Mouse (Mus musculus): ENCODE results near the gene Mgat4b.
A peak's percentile ranks its signal among the peaks of the same experiment; 100 is the strongest.

Mgat4b gene

DNA sequence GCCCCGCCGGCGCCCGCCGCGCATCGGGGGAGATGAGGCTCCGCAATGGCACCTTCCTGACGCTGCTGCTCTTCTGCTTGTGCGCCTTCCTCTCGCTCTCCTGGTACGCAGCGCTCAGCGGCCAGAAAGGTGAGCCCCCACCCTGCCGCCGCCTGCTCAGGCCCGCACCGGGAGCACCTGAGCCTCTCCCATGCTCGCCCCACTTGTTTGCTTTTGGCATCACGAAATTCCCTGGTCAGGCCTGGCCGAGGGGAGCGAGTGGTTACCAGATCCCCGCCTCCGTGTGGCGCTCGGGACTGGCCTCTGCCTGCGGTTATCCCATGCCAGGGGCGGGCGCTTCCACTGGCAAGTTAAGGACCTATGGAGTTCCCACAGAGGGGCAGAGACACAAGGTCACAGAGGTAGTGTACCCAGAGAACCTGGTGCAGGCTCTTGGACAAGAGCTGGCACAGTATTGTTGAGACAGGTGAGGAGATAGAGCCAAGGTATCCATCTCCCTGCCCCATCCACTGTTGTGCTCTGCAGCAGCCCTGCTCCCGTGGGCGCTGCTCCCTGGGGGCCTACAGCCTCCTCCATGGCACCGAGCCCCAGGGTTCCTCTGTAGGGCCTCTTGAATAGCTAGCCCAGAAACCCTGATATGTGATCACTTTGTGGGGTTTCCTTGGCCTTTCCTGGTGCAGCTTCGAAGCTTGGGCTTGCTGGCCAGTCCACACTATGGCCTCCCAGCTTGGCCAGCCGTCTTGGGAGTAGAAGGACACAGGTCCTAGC is 15.1 kb downstream of the Mgat4b start:
- no peak for DNase-seq (ENCODE audit: low read depth, low spot score)

DNA sequence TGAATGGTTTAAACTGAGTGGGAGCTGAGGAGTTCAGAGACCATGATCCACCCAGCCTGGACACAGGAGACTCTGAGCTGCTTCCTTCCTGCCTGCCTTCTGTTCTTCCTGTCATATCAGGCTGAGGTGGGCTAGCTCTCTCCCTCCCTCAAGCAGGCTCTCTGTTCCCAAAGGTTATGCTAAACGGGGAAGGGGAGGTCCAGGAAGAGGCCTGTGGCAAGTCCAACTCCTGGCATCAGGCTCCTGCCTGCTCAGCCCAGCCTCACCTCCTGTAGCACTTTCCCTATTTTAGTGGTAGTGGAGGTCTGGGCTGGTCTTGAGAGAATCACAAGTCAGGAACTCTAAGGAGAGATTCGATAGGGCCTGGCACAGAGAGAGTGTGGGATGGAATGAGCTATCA is 15.7 kb downstream of the Mgat4b start:
- DNase-seq (ENCODE audit: low read depth, low spot score), result no peak

DNA sequence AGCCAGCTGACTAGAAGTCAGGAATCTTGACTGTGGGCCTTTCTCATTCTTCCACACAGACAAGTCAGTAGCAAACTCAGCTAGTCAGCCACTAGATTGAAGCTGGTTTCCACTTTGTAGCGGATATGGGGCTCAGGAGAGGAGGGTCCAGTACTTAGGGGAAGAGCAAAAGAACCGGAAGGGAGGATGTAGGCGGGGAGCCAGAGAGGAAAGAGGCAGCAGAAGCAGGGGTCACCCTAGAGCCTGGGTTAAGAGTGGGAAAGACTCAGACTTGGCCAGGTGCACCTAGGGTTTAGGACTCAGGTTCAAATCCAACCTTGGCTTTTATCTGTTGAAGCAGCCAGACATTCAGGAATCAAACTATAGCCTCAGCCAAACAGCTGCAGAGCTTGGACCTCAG is 16.5 kb downstream of the Mgat4b start:
- DNase-seq (ENCODE audit: low read depth, low spot score), result no peak

DNA sequence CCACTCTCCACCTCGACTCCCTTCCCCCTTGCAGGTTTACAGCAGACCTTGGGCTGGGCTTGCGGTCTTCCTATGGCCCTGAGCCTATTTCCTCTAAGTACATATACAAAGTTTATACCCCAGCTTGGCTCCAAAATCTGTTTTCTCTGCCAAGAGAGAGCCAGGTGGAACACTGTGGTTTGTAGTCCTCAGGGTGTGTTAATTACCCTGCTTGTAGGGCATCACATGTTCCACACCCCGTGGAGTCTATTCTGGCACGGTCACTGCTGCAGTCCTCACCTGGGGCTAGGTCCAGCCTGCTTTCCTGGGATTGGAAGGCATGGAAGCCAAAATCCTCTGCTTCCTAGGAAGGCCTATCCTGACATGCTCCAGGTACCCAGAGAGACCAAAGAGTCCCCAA is 17.0 kb downstream of the Mgat4b start:
- no peak for DNase-seq (ENCODE audit: low read depth, low spot score)

GRCm38 (mm10) chr11:50228772-50229171 is 18.1 kb downstream of the Mgat4b start:
- DNase-seq (ENCODE audit: low read depth, low spot score), result no peak

DNA sequence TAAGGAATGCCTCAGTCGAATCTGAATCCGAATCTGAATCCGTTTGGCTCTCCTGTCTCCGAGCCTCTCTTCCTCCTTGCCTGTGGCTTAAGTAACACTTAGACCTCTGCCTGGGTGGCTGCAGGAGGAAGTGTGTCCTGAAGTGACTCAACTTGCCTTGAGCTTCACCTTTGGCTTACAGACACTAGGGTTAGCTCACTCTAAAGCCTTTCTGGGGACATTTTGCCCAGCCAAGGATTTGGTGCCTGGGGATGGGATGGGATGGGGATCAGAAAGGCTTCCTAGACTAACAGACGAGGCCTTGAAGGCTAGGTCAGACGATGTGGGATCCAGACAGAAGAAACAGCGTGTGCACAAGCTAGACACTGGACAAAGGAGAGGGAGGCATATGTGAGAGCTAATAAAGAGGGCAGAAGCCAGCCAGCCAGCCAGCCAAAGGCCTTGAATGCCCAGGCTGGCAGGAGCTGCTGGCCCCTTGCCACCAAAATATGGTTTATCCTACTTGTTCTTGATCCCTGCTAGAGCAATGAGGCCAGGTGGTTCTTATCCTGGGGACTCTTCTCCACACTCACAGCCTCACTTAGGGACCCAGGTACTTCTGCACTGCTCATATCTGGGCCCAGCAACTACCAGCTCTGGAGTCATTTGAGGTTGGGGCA is 18.7 kb downstream of the Mgat4b start:
- no peak for DNase-seq (ENCODE audit: low read depth, low spot score)

- no peak for DNase-seq (ENCODE audit: low read depth, low spot score)
Observed at GRCm38 (mm10) chr11:50230481-50231304, 20.0 kb downstream of the Mgat4b start.

GRCm38 (mm10) chr11:50231411-50231810 is 20.7 kb downstream of the Mgat4b start:
- peak; percentile 75 for DNase-seq (ENCODE audit: low read depth, low spot score)

DNA sequence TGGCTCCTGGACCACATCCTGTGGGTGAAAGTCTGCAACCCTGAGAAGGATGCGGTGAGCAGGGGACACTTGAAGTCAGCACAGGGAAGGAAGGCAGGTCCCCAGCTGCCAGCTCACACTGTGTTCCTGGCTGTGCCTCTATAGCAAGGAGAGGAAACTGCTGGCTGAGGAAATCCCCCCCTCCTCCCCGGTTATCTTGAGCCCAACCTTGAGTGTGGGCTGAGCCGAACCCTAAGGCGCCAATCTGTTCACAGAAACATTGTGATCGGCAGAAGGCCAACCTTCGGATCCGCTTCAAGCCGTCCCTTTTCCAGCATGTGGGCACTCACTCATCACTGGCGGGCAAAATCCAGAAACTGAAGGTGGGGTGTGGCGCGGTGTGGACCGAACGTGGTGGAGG is 22.3 kb downstream of the Mgat4b start:
- DNase-seq (ENCODE audit: low read depth, low spot score), result no peak

- DNase-seq (ENCODE audit: low read depth, low spot score), result no peak
Observed at GRCm38 (mm10) chr11:50233993-50234392, 23.3 kb downstream of the Mgat4b start.

DNA sequence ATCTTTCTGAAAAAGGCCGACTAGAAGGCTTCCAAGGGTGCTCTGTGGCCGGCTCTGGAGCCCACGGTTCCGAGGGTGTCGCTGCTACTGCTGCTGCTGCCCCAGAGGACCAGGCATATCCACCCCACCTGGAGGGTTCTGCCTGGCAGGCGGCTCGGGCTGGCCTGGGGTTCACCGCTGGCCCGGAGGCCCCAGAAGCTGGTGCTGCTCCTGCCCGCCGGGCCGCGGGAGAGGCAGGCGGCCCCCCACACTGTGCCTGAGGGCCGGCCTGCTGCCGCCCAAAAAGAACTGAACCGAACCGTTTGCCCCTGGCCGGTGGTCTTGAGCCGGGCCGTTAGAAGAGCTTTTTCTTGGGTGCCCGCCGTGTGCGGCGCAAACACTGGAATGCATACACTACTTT is 23.9 kb downstream of the Mgat4b start:
- no peak for DNase-seq (ENCODE audit: low read depth, low spot score)

- DNase-seq (ENCODE audit: low read depth, low spot score), result peak; percentile 83
Observed at GRCm38 (mm10) chr11:50236540-50236936, 25.8 kb downstream of the Mgat4b start.

- DNase-seq (ENCODE audit: low read depth, low spot score), result no peak
Observed at GRCm38 (mm10) chr11:50236937-50237835, 26.5 kb downstream of the Mgat4b start.

- no peak for DNase-seq (ENCODE audit: low read depth, low spot score)
Observed at GRCm38 (mm10) chr11:50238324-50238723, 27.6 kb downstream of the Mgat4b start, which contains the start of gene Ltc4s. Ltc4s (minus strand) TSS chr11:50238616.

- no peak for DNase-seq (ENCODE audit: low read depth, low spot score)
Observed at GRCm38 (mm10) chr11:50238821-50239791, 28.4 kb downstream of the Mgat4b start.

DNA sequence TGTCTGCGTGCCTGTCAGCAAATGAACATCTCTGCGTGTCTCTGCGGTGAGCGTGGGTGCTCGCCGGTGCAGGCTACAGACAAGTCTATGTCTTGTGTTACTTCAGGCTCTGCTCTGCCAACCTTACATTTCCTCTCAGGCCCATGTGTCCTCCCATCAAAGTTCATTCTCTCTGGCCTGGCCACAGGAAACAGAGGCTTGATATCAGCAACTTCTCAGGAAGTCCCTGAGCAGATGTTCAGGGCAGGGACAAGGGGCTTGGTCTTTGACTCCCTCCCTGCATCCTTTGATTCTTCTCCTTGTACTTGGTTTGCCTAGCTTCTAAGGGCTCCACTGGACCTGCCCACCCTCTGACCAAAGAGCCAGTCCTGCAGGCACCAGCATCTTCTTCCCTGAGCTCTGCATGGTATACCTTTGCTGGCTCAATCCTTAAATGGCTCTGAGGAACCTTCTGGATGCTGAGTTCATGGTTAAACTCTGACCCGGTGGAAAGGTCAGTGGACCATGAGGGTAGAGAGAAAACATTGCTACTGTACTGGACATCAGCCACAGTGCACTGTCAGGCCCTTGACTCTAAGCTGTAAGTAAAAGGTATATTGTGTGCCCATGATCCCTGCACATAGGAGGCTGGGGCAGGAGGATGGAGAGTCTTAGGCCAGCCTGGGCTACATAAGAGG is 29.7 kb downstream of the Mgat4b start:
- no peak for DNase-seq (ENCODE audit: low read depth, low spot score)

- DNase-seq (ENCODE audit: low read depth, low spot score), result no peak
Observed at GRCm38 (mm10) chr11:50243926-50244325, 33.2 kb downstream of the Mgat4b start.

GRCm38 (mm10) chr11:50245269-50245668 is 34.6 kb downstream of the Mgat4b start:
- no peak for DNase-seq (ENCODE audit: low read depth, low spot score)

GRCm38 (mm10) chr11:50248473-50249171 is 37.9 kb downstream of the Mgat4b start:
- no peak for DNase-seq (ENCODE audit: low read depth, low spot score)
